Mouse (Mus musculus): ENCODE measurements at regions not wholly inside any gene's neighbourhood (a gene's known extent, or its start where the extent isn't known, plus 50 kb on each side); places are given as distances from the start of the nearest gene placed in this dataset.
A peak's percentile ranks its signal among the peaks of the same experiment; 100 is the strongest.
"Not testable (repeated sequence)": the region's sequence is repeated elsewhere in the genome, so short reads cannot be mapped to it uniquely, and the experiment has no call there.

DNA sequence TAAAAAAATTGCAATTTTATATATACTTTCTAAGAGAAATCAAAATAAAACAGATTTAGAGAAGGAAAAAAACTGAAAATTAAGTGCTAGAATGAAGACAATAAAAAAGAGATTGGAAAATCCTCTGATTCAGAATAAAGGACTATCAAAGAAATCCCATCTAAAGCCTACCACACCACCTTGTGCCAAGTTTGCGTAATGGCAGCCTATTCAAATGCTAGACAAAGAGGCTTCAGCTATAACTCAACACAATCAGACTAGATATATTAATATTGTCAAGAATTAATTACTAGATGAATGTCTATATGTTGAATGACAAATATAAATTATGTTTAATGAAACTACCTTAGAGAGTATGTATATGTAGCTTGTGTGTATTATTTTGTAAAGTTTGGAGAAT is 221.9 kb upstream of the Ascc3 start:
- peak in 1 of 2 experiments; percentile 2 for DNase-seq

- not testable (repeated sequence) for DNase-seq
These were observed 199.9 kb upstream of the Ascc3 start for GRCm38 (mm10) chr10:50392617-50393016.

All from layer of hippocampus, postnatal 36 days (tissue).